Mouse (Mus musculus) liver, postnatal 0 days (tissue): Measurements from ENCODE around the gene Ahdc1. TPM values are rescaled to one million over a fixed set of nuclear protein-coding genes. Genes with fewer than 3 reads are reported as not detected.

Experiments used
- ATAC-seq: fragments of 200-750 bp; cut with Nextera tagmentation; 2 replicates; pipeline ENCODE4 v1.8.0; 2017; ENCODE audit warnings: mild to moderate bottlenecking, moderate library complexity
- DNase-seq: peaks from one replicate; pipeline ENCODE4 v3.0.0-alpha.2; 2016
- H3K27ac ChIP-seq: fragments of 300-500 bp; sonication (generic); 2 replicates; pipeline ENCODE4 v1.5.1; 2014; ENCODE audit warnings: antibody characterized with exemption, moderate library complexity, mild to moderate bottlenecking, low read depth
- H3K27me3 ChIP-seq: fragments of 300-500 bp; sonication (generic); 2 replicates; pipeline ENCODE4 v1.6.1; 2014; ENCODE audit warnings: low read length, control low read depth, mixed read lengths; ENCODE audit not compliant: insufficient read depth
- H3K36me3 ChIP-seq: fragments of 300-500 bp; sonication (generic); replicated peaks from 2 replicates; pipeline ENCODE4 v1.6.1; 2014; ENCODE audit warnings: mild to moderate bottlenecking, control low read depth, low read length, moderate library complexity, mixed read lengths; ENCODE audit not compliant: insufficient read depth
- H3K4me1 ChIP-seq: fragments of 300-500 bp; sonication (generic); 2 replicates; pipeline ENCODE4 v1.6.1; 2014; ENCODE audit warnings: antibody characterized with exemption, mild to moderate bottlenecking, control low read depth; ENCODE audit not compliant: insufficient read depth
- H3K4me2 ChIP-seq: fragments of 300-500 bp; sonication (generic); 2 replicates; pipeline ENCODE4 v1.6.1; 2014; ENCODE audit warnings: low read depth, mild to moderate bottlenecking, low read length, moderate library complexity, mixed read lengths
- H3K4me3 ChIP-seq: fragments of 300-500 bp; sonication (generic); 2 replicates; pipeline ENCODE4 v1.5.1; 2014; ENCODE audit warnings: low read depth, low read length
- H3K9ac ChIP-seq: fragments of 300-500 bp; sonication (generic); replicated peaks from 2 replicates; pipeline ENCODE4 v1.6.1; 2014; ENCODE audit warnings: mild to moderate bottlenecking, moderate library complexity
- H3K9me3 ChIP-seq: fragments of 300-500 bp; sonication (generic); 2 replicates; pipeline ENCODE4 v1.6.1; 2016; ENCODE audit warnings: mild to moderate bottlenecking, control low read depth, low read length, mixed read lengths
- CTCF ChIP-seq: sonication (generic); IDR thresholded peaks from 2 replicates; pipeline ENCODE4 v1.5.1; 2016; ENCODE audit warnings: antibody characterized with exemption, low read depth
- EP300 ChIP-seq: IDR thresholded peaks from 2 replicates; pipeline ENCODE4 v1.6.1; 2016; ENCODE audit warnings: antibody characterized with exemption, low read depth, mild to moderate bottlenecking
- WGBS: fragments of 180-500 bp; shearing (Covaris S2); extraction: QIAGEN DNeasy Blood & Tissue Kit; methylation state at CpG from one replicate; pipeline ENCODE4 v1.1.7; 2014; ENCODE audit not compliant: insufficient replicate concordance; 5-methylcytosine and 5-hydroxymethylcytosine counted together
- polyA plus RNA-seq: library from polyadenylated mRNA; unstranded; fragments of >200 nt; fragmentation: Nextera tagmentation; extraction: Ambion mirVana; gene quantifications from 2 replicates; pipeline ENCODE4 v1.2.1, GENCODE M21; 2015

Ahdc1 gene
- polyA plus RNA-seq, 1 experiment from 2014 or later, result 0.87 TPM

GRCm38 (mm10) chr4:133020721-133021120 lies 9.7 kb downstream of the Ahdc1 start:
- no peaks in the 10 kb centered on the region for H3K9me3 ChIP-seq
- H3K36me3 ChIP-seq, result 0 out of 2 replicates have a peak, but pooled peaks cover 2% of the 10 kb centered on the region
- ATAC-seq, result no peak
- H3K27me3 ChIP-seq, result no peaks in the 10 kb centered on the region
- TF ChIP-seq EP300 (no peak), CTCF (no peak)
- H3K27ac ChIP-seq, result no peak overlapping the region
- H3K4me1 ChIP-seq, result no peaks in the 10 kb centered on the region
- no peak for DNase-seq
- H3K4me2 ChIP-seq, result no peak overlapping the region
- no peak overlapping the region for H3K4me3 ChIP-seq
- H3K9ac ChIP-seq, result no peak overlapping the region
- WGBS, result 82% methylated on average over 5 of the region's 6 CpGs

- H3K27ac ChIP-seq, result no peak overlapping the region
- 0 out of 2 replicates have a peak, but pooled peaks cover 2% of the 10 kb centered on the region for H3K36me3 ChIP-seq
- 59% methylated on average over 9 of the region's 9 CpGs for WGBS
- no peak overlapping the region for H3K4me3 ChIP-seq
- ATAC-seq (no peak), DNase-seq (no peak)
- TF ChIP-seq EP300, result no peak
- no peak for TF ChIP-seq CTCF
- H3K4me1 ChIP-seq, result no peaks in the 10 kb centered on the region
- H3K9ac ChIP-seq, result no peak overlapping the region
- H3K27me3 ChIP-seq, result no peaks in the 10 kb centered on the region
- H3K4me2 ChIP-seq, result no peak overlapping the region
- H3K9me3 ChIP-seq, result no peaks in the 10 kb centered on the region
Measured at GRCm38 (mm10) chr4:133021181-133021671, 10.2 kb downstream of the Ahdc1 start.

- Histone ChIP-seq H3K27ac (no peak overlapping the region), H3K4me3 (no peak overlapping the region), H3K36me3 (0 out of 2 replicates have a peak, but pooled peaks cover 2% of the 10 kb centered on the region), H3K4me2 (no peak overlapping the region), H3K4me1 (no peaks in the 10 kb centered on the region), H3K9me3 (no peaks in the 10 kb centered on the region), H3K27me3 (no peaks in the 10 kb centered on the region), H3K9ac (no peak overlapping the region)
- 81% methylated on average over 10 of the region's 14 CpGs for WGBS
- no peak for TF ChIP-seq CTCF
- no peak for TF ChIP-seq EP300
- ATAC-seq (no peak), DNase-seq (no peak)
Measured at GRCm38 (mm10) chr4:133022217-133022616, 11.2 kb downstream of the Ahdc1 start.

GRCm38 (mm10) chr4:133022954-133023635 lies 12.0 kb downstream of the Ahdc1 start:
- no peaks in the 10 kb centered on the region for H3K27me3 ChIP-seq
- no peak overlapping the region for H3K4me3 ChIP-seq
- ATAC-seq (no peak), DNase-seq (no peak)
- no peak overlapping the region for H3K27ac ChIP-seq
- H3K4me1 ChIP-seq, result no peaks in the 10 kb centered on the region
- H3K9ac ChIP-seq, result no peak overlapping the region
- TF ChIP-seq CTCF (no peak), EP300 (no peak)
- H3K9me3 ChIP-seq, result no peaks in the 10 kb centered on the region
- WGBS, result 86% methylated on average over 14 of the region's 14 CpGs
- H3K36me3 ChIP-seq, result 0 out of 2 replicates have a peak, but pooled peaks cover 2% of the 10 kb centered on the region
- H3K4me2 ChIP-seq, result no peak overlapping the region

GRCm38 (mm10) chr4:133023636-133024035 lies 12.6 kb downstream of the Ahdc1 start:
- Histone ChIP-seq H3K4me1 (no peaks in the 10 kb centered on the region), H3K27me3 (no peaks in the 10 kb centered on the region), H3K4me2 (no peak overlapping the region), H3K36me3 (no peaks in the 10 kb centered on the region), H3K9ac (no peak overlapping the region), H3K27ac (no peak overlapping the region), H3K4me3 (no peak overlapping the region), H3K9me3 (no peaks in the 10 kb centered on the region)
- ATAC-seq, result no peak
- TF ChIP-seq EP300, result no peak
- no peak for TF ChIP-seq CTCF
- DNase-seq, result no peak
- WGBS, result 90% methylated on average over 6 of the region's 6 CpGs

- no peak overlapping the region for H3K27ac ChIP-seq
Measured at GRCm38 (mm10) chr4:133024404-133024803, 13.3 kb downstream of the Ahdc1 start.

More at GRCm38 (mm10) chr4:133024404-133024803, 13.3 kb downstream of the Ahdc1 start:
- Histone ChIP-seq H3K9ac (no peak overlapping the region), H3K4me1 (no peaks in the 10 kb centered on the region), H3K27me3 (no peaks in the 10 kb centered on the region), H3K4me3 (no peak overlapping the region), H3K4me2 (no peak overlapping the region), H3K36me3 (no peaks in the 10 kb centered on the region), H3K9me3 (no peaks in the 10 kb centered on the region)
- TF ChIP-seq EP300 (no peak), CTCF (no peak)
- DNase-seq, result no peak
- ATAC-seq, result no peak
- WGBS, result 66% methylated on average over 3 of the region's 4 CpGs
